Mouse (Mus musculus) liver, embryonic 14 days (tissue): ENCODE data around the gene Polr2c. TPM values are rescaled to one million over a fixed set of nuclear protein-coding genes. Genes with fewer than 3 reads are reported as not detected.

Source experiments
- polyA plus RNA-seq: library from polyadenylated mRNA; depleted of rRNA; stranded (reverse); fragments of >200 nt; gene quantifications from 2 replicates; pipeline ENCODE4 v1.2.3, GENCODE M21; 2012; rRNA removed

Gene Polr2c
- 50.6 and 56.1 TPM in 2 replicates for polyA plus RNA-seq

DNA sequence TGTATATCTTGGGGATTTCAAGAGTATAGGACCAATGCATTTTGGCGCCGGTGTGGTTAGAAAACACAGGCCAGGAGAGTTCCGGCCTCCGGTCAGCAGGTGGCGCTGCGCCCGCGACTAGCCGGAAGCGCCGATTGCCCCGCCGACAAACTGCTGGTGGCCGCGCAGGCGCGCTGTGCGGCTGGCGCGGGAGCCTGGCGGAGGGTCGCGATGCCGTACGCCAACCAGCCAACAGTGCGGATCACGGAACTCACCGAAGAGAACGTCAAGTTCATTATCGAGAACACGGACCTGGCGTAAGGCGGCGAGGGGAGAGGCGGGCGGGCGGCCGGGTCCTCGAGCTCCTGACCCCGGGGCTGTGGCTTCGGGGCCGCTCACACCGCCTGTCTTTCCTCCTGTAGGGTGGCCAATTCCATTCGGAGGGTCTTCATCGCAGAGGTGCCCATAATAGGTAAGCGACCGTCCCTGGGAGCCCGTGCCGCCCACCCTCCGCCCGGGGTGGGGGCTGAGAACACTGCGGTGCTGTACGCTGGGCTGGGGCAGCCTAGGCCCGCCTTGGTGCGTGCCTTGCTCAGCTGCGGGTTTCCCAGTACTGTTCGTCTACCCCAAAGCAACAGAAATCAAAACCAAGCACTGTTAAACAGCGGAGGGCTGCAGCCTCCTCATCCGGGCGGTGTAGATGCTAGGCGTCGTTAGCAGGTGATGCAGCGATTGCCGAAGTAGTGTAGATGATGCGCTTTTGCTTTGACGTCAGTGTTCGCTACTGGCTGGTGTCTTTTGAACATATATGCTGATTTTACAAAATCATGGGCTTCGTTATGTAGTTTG is at the start of gene Polr2c:
Gene Polr2c, plus strand, starts transcription at position 105 of the 828 bp plus-strand sequence.

GRCm38 (mm10) chr8:94810153-94810552 is 47.1 kb upstream of the Polr2c start, which contains the start of gene Ccl17:
Gene Ccl17, plus strand, starts transcription at chr8:94810453.

GRCm38 (mm10) chr8:94837662-94838574 is 19.3 kb upstream of the Polr2c start, which contains the start of the genes Coq9 and Ciapin1:
Gene Coq9, plus strand, starts transcription at chr8:94838321.
Gene Ciapin1, minus strand, starts transcription at chr8:94838358.

GRCm38 (mm10) chr8:94876197-94876730 is 19.0 kb downstream of the Polr2c start, which contains the start of gene Dok4:
Gene Dok4, minus strand, starts transcription at chr8:94876330.

GRCm38 (mm10) chr8:94917851-94918495 is 60.7 kb downstream of the Polr2c start, which contains the start of gene Ccdc102a:
Gene Ccdc102a, minus strand, starts transcription at chr8:94918098.

Other genes starting within 250 kb of the Polr2c start
- gene Arl2bp, start 190.8 kb upstream of the Polr2c start, polyA plus RNA-seq = 19.0 and 20.6 TPM in 2 replicates
- gene Pllp, start 161.2 kb upstream of the Polr2c start, polyA plus RNA-seq = 0.31 and 0.41 TPM in 2 replicates
- gene Ccl22, start 111.9 kb upstream of the Polr2c start, polyA plus RNA-seq = 0.14 and 0.18 TPM in 2 replicates
- 0.10 and 0.23 TPM in 2 replicates for gene Cx3cl1, start 85.4 kb upstream of the Polr2c start, polyA plus RNA-seq
- gene Ccl17, start 47.0 kb upstream of the Polr2c start, polyA plus RNA-seq = 0.29 TPM in 1 of 2 replicates, not detected in the other
- 33.4 and 36.4 TPM in 2 replicates for gene Coq9, start 19.1 kb upstream of the Polr2c start, polyA plus RNA-seq
- gene Ciapin1, start 19.1 kb upstream of the Polr2c start, polyA plus RNA-seq = 21.7 and 27.1 TPM in 2 replicates
- gene Dok4, start 18.9 kb downstream of the Polr2c start, polyA plus RNA-seq = 10.3 and 10.4 TPM in 2 replicates
- gene Ccdc102a, start 60.6 kb downstream of the Polr2c start, polyA plus RNA-seq = 2.5 and 3.0 TPM in 2 replicates
- gene Adgrg5, start 66.2 kb downstream of the Polr2c start, polyA plus RNA-seq = 0.37 and 0.46 TPM in 2 replicates
- gene Adgrg1, start 117.3 kb downstream of the Polr2c start, polyA plus RNA-seq = 37.3 and 44.5 TPM in 2 replicates
- 6.7 and 9.1 TPM in 2 replicates for gene Adgrg3, start 160.2 kb downstream of the Polr2c start, polyA plus RNA-seq
- gene Drc7, start 197.7 kb downstream of the Polr2c start, polyA plus RNA-seq = 0.16 and 0.20 TPM in 2 replicates
- gene Katnb1, start 223.7 kb downstream of the Polr2c start, polyA plus RNA-seq = 7.8 and 8.5 TPM in 2 replicates